In the genomic region with DNA sequence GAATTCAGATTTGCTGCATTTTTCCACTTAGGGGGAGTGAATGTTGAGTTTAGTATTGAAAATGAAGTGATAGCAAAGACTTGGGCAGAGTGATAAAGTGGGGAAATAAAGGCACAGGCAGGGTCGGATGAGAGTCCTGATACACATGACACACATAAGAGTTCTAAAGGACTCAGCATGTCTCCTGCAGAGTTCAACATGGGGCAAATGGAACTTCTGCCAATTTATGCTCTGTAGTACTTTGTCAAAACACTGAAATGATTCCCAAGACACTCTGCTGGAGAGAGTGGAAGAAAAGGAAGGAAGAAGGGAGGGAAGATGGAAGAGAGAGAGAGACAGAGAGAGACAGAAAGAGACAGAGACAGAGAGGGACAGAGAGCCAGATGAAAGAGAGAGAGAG, we compare ENCODE assay signal across 25 mouse cellular contexts.
"Had no signal": no experiment of that assay in that cellular context is flagged by ENCODE, and none has a peak within 500 bp of the region (broad histone marks: within the 10 kb centered on the region; RNA-seq: fewer than 3 reads in every experiment).

No protein-coding gene starts in this region.

- H3K9ac ChIP-seq: heart, embryonic 13.5 days; heart, embryonic 15.5 days; hindbrain, embryonic 13.5 days; hindbrain, embryonic 15.5 days; kidney, embryonic 15.5 days; limb, embryonic 13.5 days; limb, embryonic 15.5 days had no signal

- H3K4me3 ChIP-seq: gastrocnemius, adult 2 months; heart, embryonic 13.5 days; heart, embryonic 15.5 days; hindbrain, embryonic 13.5 days; hindbrain, embryonic 15.5 days; kidney, embryonic 15.5 days; limb, embryonic 13.5 days; limb, embryonic 15.5 days had no signal

- DNase-seq: gastrocnemius, adult 2 months; gastrocnemius, postnatal 10 days; gastrocnemius, postnatal 25 days; heart, adult 18-20 months; heart, postnatal 14 days; heart, postnatal 36 days; kidney, adult 11 months; kidney, adult 2 months; kidney, adult 9 months; kidney, postnatal 14 days; kidney, postnatal 36 days; layer of hippocampus, adult 9-11 months; layer of hippocampus, postnatal 36 days; left cerebral cortex, postnatal 4 days had no signal

- H3K36me3 ChIP-seq: heart, embryonic 13.5 days; heart, embryonic 15.5 days; hindbrain, embryonic 13.5 days; hindbrain, embryonic 15.5 days; limb, embryonic 15.5 days had no signal

- H3K27me3 ChIP-seq: heart, embryonic 13.5 days; heart, embryonic 15.5 days; hindbrain, embryonic 13.5 days; hindbrain, embryonic 15.5 days; kidney, embryonic 15.5 days; limb, embryonic 13.5 days; limb, embryonic 15.5 days had no signal

- H3K9me3 ChIP-seq: heart, embryonic 13.5 days; heart, embryonic 15.5 days; hindbrain, embryonic 13.5 days; hindbrain, embryonic 15.5 days; kidney, embryonic 15.5 days; limb, embryonic 13.5 days; limb, embryonic 15.5 days had no signal

- H3K27ac ChIP-seq: gastrocnemius, adult 2 months; heart, embryonic 13.5 days; heart, embryonic 15.5 days; hindbrain, embryonic 13.5 days; hindbrain, embryonic 15.5 days; hindbrain, postnatal 0 days; kidney, embryonic 15.5 days; kidney, postnatal 0 days; limb, embryonic 13.5 days; limb, embryonic 15.5 days had no signal

- H3K4me2 ChIP-seq: heart, embryonic 11.5 days; heart, embryonic 13.5 days; heart, embryonic 15.5 days; hindbrain, embryonic 13.5 days; hindbrain, embryonic 15.5 days; kidney, embryonic 15.5 days; limb, embryonic 13.5 days; limb, embryonic 15.5 days had no signal

- H3K4me1 ChIP-seq: heart, embryonic 13.5 days; heart, embryonic 15.5 days; hindbrain, embryonic 13.5 days; hindbrain, embryonic 15.5 days; limb, embryonic 13.5 days; limb, embryonic 15.5 days had no signal

- ATAC-seq: hindbrain, postnatal 0 days; intestine, embryonic 16.5 days had no signal
